Mouse (Mus musculus): ENCODE data around the gene Dytn. TPM values are rescaled to one million over a fixed set of nuclear protein-coding genes. Genes with fewer than 3 reads are reported as not detected.

The Dytn gene
- not detected in 2 replicates for polyA plus RNA-seq (2012; rRNA removed)

DNA sequence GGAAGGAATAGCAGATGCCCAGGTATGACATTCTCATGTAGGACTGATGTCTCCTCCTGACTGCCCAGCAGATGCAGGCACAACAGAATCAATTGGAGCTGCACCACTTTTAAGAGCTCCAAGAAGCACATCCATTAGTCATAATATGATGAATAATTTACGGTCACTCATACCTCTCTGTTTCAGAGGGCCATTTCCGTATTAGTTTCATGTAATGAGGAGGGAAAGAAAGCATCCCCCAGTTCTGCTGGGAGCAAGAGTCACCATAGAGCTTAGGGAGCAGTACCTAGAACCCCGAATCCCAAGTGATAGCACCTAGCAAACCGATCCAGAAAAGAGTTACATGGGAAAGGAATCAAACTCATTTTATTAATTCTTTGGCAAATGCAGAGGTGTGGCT is at the start of gene Dytn:
Gene Dytn (minus strand): TSS at position 101 of the 400 bp plus-strand sequence.
- Histone ChIP-seq H3K4me1 (ENCODE audit: control insufficient read depth, insufficient read depth, low read length) (no peaks in the 10 kb centered on the region), H3K27ac (ENCODE audit: insufficient read depth, low read depth, low read length) (no peak within 1 kb of the TSS), H3K4me3 (ENCODE audit: insufficient read depth, low read depth, low read length) (no peak within 1 kb of the TSS), H3K36me3 (ENCODE audit: control insufficient read depth, insufficient read depth, low read length) (no peaks in the 10 kb centered on the region), H3K27me3 (replicated peaks; ENCODE audit: control insufficient read depth, insufficient read depth, low read length) (no peaks in the 10 kb centered on the region)
- TF ChIP-seq CTCF (conservative IDR thresholded peaks at IDR 0.05; ENCODE audit: insufficient read depth, insufficient read length, low read depth, low read length): no peak
- 83% methylated on average over 4 of the region's 4 CpGs for WGBS
- no peak for DNase-seq

DNA sequence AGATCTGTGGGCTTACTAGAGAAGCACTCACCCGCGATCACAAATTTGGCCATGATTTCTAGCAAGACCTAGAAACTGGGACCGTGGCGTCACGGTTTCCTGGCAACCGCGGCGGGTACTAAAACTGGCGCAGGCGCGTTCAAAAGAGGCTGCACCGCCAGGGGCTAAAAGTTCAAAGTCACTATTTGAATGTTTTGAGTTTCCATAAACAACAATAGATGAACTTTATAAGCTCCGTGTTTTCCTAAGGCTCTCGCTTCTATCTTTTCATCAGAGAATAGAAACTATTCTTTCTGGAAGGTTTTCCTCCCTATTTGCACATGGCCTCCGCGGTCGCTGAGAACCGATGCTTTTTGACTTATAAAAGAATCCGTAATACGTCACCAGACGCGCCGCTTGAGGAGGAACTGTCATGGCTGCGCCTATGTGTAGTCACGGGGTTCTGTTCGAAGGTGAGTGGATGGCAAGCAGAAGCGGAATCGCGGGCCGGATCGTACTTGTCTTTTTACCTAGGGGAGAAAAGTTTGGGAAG is 43.6 kb upstream of the Dytn start, which contains the start of the genes Mdh1b and Fastkd2:
Gene Mdh1b (minus strand): TSS at position 79 of the 532 bp plus-strand sequence.
Gene Fastkd2 (plus strand): TSS at position 375 of the 532 bp plus-strand sequence.
- Histone ChIP-seq H3K27ac (ENCODE audit: insufficient read depth, low read depth, low read length) (no peak within 1 kb of the TSS), H3K4me1 (ENCODE audit: control insufficient read depth, insufficient read depth, low read length) (peaks cover 3% of the 10 kb centered on the region; the same call in 1 of the 2 replicates), H3K27me3 (replicated peaks; ENCODE audit: control insufficient read depth, insufficient read depth, low read length) (no peaks in the 10 kb centered on the region), H3K4me3 (ENCODE audit: insufficient read depth, low read depth, low read length) (peak within 1 kb of the TSS; percentile 78), H3K36me3 (ENCODE audit: control insufficient read depth, insufficient read depth, low read length) (no peaks in the 10 kb centered on the region)
- no peak for TF ChIP-seq CTCF (conservative IDR thresholded peaks at IDR 0.05; ENCODE audit: insufficient read depth, insufficient read length, low read depth, low read length)
- TF ChIP-seq POLR2A (IDR thresholded peaks at IDR 0.05; ENCODE audit: low read depth, low read length): no peak
- DNase-seq: peak; percentile 96
- WGBS: under 1% methylated on average over 31 of the region's 31 CpGs

DNA sequence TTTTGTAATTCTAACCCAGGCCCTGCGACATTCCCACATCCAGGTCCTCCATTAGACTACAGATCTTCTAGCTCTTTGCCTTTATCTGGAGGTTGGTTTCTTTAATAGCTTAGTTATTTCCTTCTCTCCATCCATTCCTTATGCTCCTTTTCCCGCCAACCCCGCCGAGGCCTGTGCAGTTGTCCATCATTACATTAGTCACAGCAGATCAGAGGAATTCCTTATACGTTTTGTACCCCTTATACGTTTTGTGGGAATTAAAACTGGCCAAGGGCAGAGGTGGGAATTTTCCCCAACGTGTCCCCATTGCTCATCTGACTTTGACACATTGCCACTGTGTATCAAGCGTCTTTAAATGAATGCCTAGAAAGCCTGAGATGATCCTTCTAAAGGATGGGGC is 43.1 kb upstream of the Dytn start:
- Histone ChIP-seq H3K27me3 (replicated peaks; ENCODE audit: control insufficient read depth, insufficient read depth, low read length) (no peaks in the 10 kb centered on the region), H3K27ac (ENCODE audit: insufficient read depth, low read depth, low read length) (no peak overlapping the region), H3K4me1 (ENCODE audit: control insufficient read depth, insufficient read depth, low read length) (peaks cover 3% of the 10 kb centered on the region; the same call in 1 of the 2 replicates), H3K36me3 (ENCODE audit: control insufficient read depth, insufficient read depth, low read length) (no peaks in the 10 kb centered on the region), H3K4me3 (ENCODE audit: insufficient read depth, low read depth, low read length) (peak overlapping the region; percentile 78)
- WGBS: 53% methylated on average over 8 of the region's 8 CpGs
- DNase-seq: no peak
- TF ChIP-seq POLR2A (IDR thresholded peaks at IDR 0.05; ENCODE audit: low read depth, low read length): no peak
- no peak for TF ChIP-seq CTCF (conservative IDR thresholded peaks at IDR 0.05; ENCODE audit: insufficient read depth, insufficient read length, low read depth, low read length)

DNA sequence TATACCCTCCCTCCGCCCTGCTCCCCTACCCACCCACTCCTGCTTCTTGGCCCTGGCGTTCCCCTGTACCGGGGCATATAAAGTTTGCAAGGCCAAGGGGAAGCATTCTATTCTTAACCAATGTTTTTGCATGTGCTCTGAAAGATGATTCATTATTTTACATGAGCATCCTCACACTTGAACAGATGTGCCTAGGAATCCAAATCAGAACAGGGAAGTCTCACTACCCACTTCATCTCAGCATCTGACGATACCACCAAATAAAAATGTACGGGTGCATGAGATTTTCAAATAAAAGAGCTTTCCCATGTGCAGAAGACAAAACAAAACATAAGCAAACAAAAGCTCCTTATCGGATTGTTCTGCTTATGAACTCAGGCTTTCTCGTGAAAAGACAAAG is 33.4 kb upstream of the Dytn start:
- Histone ChIP-seq H3K27me3 (replicated peaks; ENCODE audit: control insufficient read depth, insufficient read depth, low read length) (no peaks in the 10 kb centered on the region), H3K4me3 (ENCODE audit: insufficient read depth, low read depth, low read length) (no peak overlapping the region), H3K27ac (ENCODE audit: insufficient read depth, low read depth, low read length) (no peak overlapping the region), H3K36me3 (ENCODE audit: control insufficient read depth, insufficient read depth, low read length) (no peaks in the 10 kb centered on the region), H3K4me1 (ENCODE audit: control insufficient read depth, insufficient read depth, low read length) (no peaks in the 10 kb centered on the region)
- no peak for TF ChIP-seq POLR2A (IDR thresholded peaks at IDR 0.05; ENCODE audit: low read depth, low read length)
- TF ChIP-seq CTCF (conservative IDR thresholded peaks at IDR 0.05; ENCODE audit: insufficient read depth, insufficient read length, low read depth, low read length): no peak
- WGBS: 86% methylated on average over 7 of the region's 7 CpGs
- DNase-seq: no peak

DNA sequence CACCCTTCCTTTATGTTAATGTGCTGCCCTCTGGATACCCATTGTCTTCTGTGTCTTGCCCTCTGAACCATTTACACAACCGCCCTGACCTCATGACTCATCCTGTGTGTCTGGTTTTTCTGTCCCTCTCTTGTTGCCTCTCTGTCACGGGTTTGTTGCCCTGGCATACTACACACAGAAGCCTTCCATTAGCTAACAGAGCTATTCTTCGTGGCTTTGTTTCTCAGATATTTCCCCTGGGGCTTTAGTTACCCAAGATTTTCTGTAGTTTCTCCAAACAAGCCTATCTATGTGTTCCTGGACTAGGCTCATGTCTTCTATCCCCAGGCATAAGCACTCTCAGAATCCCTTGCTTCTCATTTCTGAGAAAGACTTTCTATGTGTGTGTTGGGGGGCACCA is 22.1 kb upstream of the Dytn start:
- no peak overlapping the region for H3K27ac ChIP-seq (ENCODE audit: insufficient read depth, low read depth, low read length)
- no peaks in the 10 kb centered on the region for H3K27me3 ChIP-seq (replicated peaks; ENCODE audit: control insufficient read depth, insufficient read depth, low read length)
- WGBS: 71% methylated on average over 3 of the region's 3 CpGs
- TF ChIP-seq POLR2A (IDR thresholded peaks at IDR 0.05; ENCODE audit: low read depth, low read length) (no peak), CTCF (conservative IDR thresholded peaks at IDR 0.05; ENCODE audit: insufficient read depth, insufficient read length, low read depth, low read length) (no peak)
- no peak overlapping the region for H3K4me3 ChIP-seq (ENCODE audit: insufficient read depth, low read depth, low read length)
- no peak for DNase-seq
- no peaks in the 10 kb centered on the region for H3K36me3 ChIP-seq (ENCODE audit: control insufficient read depth, insufficient read depth, low read length)
- no peaks in the 10 kb centered on the region; the same call in 1 of the 2 replicates for H3K4me1 ChIP-seq (ENCODE audit: control insufficient read depth, insufficient read depth, low read length)

DNA sequence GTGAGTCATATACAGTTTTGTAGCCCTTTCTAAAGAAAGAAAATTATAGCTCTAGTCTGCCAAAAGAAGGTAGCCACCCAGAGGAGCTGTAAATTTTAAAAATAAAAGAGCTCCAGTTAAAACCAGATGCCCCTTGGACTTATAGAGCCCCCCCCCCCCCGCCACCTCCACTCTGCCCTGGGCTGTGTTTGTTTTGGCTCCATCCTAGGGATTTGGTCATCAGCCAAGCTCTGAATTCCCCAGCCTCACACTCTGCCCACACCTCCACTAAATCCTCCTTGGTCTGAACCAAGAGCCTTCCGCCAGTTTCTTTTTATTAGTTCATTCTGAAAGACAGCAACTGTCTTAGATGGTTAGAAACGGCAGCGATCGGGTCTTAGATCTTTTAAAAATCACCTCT is 19.0 kb upstream of the Dytn start:
- DNase-seq: peak; percentile 23

DNA sequence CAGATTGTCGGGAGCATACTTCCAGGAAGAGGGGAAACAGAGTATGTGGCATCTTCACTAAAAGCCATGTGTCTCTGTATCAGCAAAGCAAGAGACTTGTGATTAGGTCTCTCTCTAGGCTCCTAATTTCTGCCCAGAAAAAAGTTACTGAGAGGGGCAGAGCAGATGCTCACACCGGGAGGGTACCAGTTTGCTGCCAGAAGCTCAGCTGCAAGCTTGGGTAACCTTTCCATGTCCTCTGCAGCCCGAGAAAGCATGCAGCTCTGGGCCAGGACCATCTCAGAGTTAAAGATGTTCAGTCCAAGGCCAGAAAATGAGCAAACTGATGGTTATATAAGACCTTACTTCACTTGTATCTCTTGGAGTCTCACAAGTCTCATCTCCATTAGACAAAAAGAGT is 10.1 kb upstream of the Dytn start:
- no peaks in the 10 kb centered on the region for H3K4me1 ChIP-seq (ENCODE audit: control insufficient read depth, insufficient read depth, low read length)
- H3K27ac ChIP-seq (ENCODE audit: insufficient read depth, low read depth, low read length): no peak overlapping the region
- H3K4me3 ChIP-seq (ENCODE audit: insufficient read depth, low read depth, low read length): no peak overlapping the region
- DNase-seq: no peak
- 77% methylated on average over 3 of the region's 3 CpGs for WGBS
- TF ChIP-seq POLR2A (IDR thresholded peaks at IDR 0.05; ENCODE audit: low read depth, low read length): no peak
- no peak for TF ChIP-seq CTCF (conservative IDR thresholded peaks at IDR 0.05; ENCODE audit: insufficient read depth, insufficient read length, low read depth, low read length)
- H3K27me3 ChIP-seq (replicated peaks; ENCODE audit: control insufficient read depth, insufficient read depth, low read length): no peaks in the 10 kb centered on the region
- H3K36me3 ChIP-seq (ENCODE audit: control insufficient read depth, insufficient read depth, low read length): no peaks in the 10 kb centered on the region

More for the DNA sequence above, 19.0 kb upstream of the Dytn start:
- Histone ChIP-seq H3K36me3 (ENCODE audit: control insufficient read depth, insufficient read depth, low read length) (no peaks in the 10 kb centered on the region), H3K4me1 (ENCODE audit: control insufficient read depth, insufficient read depth, low read length) (no peaks in the 10 kb centered on the region; the same call in 1 of the 2 replicates), H3K27me3 (replicated peaks; ENCODE audit: control insufficient read depth, insufficient read depth, low read length) (no peaks in the 10 kb centered on the region), H3K4me3 (ENCODE audit: insufficient read depth, low read depth, low read length) (no peak overlapping the region), H3K27ac (ENCODE audit: insufficient read depth, low read depth, low read length) (no peak overlapping the region)
- TF ChIP-seq POLR2A (IDR thresholded peaks at IDR 0.05; ENCODE audit: low read depth, low read length) (no peak), CTCF (conservative IDR thresholded peaks at IDR 0.05; ENCODE audit: insufficient read depth, insufficient read length, low read depth, low read length) (no peak)
- WGBS: 21% methylated on average over 5 of the region's 5 CpGs

Data from kidney, adult 2 months (tissue).